Mouse (Mus musculus): ENCODE measurements around the gene 1520401A03Rik.
A peak's percentile ranks its signal among the peaks of the same experiment; 100 is the strongest.

Gene 1520401A03Rik

DNA sequence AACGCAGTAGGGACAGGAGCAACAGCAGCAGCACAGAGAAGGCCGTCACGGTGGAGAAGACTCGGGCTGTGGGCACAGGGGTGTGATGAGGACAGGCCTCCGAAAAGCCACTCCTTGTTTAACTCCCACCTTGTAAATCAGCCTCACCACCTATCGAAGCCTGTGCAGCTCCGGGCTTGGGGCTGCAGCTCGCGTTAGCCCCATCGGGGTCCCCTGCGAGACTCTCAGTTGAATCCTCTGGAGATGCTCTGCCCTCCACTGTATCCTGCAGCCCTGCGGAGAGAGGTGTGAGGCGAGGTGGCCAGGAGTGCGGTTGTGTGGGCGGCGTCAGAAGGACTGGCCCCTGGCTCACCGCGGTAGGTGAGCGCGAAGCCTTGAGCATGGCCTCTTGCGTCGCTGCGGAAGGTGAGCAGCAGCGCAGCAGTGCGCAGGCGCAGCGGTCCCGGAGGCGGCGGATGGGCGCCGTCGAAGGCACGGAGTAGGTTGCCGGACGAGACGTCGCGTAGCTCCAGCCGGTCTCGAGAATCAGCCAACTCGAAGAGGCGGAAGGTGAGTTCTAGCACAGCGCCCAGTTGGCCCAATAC, 19.7 kb upstream of the 1520401A03Rik start:
- DNase-seq, result peak; percentile 56 to 65

DNA sequence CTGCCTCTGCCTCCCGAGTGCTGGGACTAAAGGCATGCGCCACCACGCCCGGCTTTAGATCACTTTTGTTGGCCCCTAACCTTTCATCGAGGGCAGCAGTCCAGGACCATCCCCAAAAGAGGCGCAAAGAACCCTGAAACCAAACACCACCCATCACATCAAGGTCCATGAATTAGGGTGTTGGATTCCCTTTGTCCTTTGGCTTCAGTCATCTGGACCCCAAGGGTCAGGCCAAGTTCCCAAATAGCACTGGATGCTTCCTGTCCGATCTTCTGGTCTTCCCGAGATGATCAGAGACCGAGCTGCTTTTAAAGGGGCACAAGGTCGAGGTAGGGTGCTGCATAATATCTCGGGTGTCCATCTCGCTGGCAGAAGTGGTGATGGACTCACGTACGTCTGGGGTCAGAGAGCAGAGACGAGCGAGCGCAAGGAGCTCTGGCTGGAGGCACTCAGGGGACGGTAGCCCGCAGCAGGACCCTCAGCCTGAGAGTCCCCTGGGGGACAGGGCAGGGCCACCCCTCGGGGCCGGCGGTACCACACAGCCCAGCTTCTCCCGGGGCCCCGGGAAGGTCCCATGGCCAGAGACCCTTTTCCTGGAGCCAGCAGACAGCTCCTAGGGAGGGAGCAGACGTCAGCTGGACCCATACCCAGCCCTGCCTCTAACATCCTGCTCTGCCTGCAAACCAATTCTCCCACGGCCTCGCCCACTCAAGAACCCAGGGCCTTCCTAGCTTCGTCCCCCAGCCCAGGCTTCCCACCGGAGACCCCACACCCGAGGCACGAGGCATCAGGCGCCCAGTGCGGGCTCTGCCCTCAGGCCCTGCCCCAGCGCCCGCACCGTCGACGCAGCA, 19.0 kb upstream of the 1520401A03Rik start:
- DNase-seq, result no peak

DNA sequence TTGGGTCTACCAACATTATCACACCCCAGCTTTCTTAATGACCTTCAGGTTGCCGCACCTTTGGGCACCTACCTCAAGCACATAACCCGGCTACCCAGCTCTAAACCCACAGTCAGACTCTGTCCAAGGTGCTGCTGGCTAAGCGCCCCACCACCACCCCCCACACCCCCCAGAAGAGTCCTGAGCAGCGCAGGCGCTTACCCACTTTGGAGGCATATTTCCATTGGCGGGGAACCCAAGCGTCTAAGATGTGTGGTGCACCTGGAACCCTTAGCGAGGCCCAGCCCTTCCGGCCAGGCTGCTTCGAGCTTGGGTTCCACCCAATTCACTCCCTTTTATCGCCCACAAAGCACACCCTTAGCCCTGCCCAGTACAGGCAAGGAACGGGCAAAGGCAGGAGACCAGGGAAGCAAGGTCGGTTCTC, 18.0 kb upstream of the 1520401A03Rik start, which contains the start of gene Paqr4:
Gene Paqr4 (minus strand): TSS at position 270 of the 424 bp plus-strand sequence.
- DNase-seq, result peak in 1 of 2 experiments; percentile 50

DNA sequence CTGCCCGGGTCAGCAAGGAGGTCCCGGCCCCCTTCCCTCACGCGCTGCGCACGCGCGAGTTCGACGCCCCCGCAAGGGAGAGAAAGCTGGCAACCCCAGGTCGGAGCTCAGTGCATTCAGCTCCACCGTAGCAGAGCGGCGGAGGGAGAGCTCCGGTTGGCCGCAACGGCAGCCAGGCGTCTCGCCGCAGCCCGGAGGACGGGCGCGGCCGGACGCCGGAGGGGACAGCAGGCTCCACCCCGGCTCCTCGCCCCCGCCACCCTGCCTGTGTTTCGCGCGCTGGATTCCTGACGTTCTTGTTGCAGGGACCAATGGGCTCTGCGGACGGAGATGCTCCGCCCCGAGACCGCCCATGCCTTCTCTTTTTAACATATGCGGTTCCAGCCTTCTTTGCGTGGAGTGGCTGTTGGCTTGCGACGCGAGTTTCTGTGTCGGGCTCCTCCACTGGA, 17.6 kb upstream of the 1520401A03Rik start:
- peak; percentile 92 to 95 for DNase-seq

DNA sequence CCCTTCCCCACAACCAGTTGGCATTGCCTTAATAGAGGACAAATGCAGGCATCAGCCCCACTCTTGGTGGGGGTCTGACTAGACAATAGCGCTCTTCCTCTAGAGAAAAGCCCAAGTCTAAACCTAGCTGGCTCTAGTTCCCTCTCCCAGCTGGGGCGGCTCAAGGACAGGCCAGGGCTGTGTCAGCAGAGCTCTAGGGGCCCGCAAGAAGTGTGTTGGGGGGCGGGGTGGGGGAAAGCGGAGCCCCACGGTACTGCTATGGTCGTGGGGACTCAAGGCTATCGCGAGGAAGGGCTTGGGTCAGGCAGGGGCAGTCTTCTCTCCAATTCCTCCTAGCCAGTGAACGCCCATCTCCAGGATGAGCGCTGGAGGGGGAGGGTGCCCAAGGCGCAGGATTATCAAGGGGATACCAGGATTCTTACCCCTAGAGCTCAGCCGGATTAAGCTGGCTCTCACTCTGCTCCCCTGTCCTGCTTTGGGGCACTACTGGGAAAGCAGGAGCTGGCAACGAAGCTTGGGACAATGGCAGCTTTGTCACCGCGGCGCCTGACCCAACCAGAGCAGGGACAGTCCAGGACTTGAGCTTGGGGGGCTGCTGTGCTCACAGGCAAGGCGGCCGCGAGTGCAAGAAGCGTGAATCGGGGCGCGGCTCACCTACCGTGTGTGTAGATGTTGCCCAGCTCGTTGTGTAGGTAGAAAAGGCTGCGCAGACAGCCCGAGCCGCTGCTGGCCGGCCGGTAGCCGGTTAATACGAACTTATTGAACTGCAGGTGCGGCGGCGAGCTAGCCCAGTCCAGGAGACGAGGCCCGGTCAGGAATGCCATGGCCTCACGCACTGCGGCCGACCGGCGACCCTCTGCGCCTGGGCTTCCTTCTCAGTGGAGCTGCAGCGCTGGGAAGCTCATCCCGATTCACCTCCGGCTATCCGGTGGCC, 16.9 kb upstream of the 1520401A03Rik start:
- peak; percentile 41 to 68 for DNase-seq

DNA sequence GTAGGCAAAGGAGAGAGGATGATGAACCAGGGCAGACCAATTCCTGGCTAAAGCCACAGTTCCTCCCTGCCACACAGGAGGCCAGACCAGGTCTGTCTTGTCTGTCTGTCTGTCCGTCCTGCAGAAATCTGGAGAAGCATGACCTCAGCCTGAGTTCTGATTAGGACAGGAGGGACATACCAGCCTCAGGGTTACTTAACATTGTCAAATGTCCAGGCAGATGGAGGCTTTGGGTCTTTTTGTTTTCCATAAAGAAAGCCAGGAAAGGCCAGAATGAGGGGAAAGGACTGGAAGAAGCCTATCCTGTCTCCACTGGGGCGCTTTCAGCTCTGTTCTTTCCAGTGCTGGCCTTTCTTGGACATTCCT, 16.2 kb upstream of the 1520401A03Rik start:
- no peak for DNase-seq

DNA sequence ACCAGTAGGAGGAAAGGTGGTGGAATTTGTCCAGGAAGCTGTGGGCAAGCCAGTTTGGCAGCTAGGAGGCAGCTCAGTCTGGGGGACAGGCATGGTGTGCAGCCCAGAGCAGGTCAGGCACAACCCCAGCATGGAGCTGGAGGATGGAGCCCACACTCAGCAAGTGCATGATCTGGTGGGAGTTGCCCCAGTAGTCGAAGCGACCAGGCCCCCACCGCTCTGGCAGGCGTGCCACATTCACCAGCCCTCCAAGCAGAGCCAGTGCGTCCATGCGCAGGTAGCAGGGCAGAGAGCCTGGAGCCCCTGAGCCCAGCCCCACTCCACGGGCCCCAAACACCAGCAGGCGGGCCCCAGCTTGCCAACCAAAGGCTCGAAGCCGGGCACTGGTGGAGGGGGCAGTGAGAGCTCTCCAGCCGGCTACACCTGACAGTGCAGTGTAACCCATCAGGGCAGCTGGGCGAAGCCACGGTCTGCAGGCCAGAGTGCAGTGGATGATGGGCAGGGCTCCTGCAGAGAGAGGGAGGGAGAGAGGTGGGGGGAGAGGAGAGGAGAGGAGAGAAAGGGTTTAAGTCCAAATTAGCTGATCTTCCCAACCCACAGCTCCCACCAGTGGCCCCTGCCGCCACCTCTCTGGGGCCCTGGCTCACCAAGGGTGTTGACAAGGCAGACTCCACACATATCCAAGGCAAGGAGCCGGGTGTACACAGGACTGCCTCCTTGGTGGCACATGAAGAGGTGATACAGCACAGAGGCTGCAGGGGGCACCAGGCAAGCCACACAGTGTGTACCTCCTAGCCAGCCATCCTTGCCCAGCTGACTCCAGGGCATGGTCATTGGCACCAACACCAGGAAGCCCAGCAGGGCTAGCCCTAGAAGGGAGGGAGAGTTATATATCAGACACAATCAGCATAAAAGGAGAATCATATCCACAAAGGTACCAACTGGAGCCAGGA, 15.2 kb upstream of the 1520401A03Rik start:
- DNase-seq, result peak; percentile 22 to 43

DNA sequence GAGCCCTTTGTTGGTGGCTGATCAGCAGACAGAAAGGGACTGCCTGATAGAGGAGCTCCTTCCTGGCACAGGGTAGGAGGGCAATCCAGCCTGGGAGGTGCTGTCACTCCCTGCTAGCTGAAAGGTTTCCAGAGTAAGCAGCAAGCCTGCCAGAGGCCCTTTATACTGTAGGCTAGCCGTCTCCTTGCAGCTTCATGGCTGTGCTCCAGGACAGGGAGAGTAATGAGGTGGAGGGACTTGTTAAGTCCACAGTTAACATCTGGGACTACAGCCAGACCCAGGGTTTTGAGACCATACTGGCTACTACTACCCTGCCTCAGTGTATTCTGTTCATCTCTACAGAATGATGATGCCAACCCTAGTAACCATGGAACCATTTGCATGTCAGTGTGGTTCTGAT, 11.8 kb upstream of the 1520401A03Rik start:
- no peak for DNase-seq

DNA sequence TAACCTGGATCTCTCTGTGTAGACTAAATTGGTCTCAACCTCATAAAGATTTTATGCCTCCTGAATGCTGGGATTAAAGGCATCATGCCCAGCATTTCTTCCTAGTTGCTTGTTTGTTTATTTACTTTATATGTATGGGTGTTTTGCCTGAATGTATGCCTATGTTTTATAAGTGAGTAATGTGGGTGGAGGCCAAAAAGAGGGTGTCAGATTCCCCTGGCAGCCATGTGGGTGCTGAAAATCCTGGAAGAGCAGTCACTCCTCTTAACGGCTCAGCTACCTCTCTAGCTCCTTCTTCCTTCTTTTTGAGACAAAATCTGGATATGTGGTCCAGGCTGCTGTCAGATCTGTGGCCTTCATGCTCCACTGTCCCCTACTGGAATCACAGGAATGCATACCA, 7.9 kb upstream of the 1520401A03Rik start:
- no peak for DNase-seq

DNA sequence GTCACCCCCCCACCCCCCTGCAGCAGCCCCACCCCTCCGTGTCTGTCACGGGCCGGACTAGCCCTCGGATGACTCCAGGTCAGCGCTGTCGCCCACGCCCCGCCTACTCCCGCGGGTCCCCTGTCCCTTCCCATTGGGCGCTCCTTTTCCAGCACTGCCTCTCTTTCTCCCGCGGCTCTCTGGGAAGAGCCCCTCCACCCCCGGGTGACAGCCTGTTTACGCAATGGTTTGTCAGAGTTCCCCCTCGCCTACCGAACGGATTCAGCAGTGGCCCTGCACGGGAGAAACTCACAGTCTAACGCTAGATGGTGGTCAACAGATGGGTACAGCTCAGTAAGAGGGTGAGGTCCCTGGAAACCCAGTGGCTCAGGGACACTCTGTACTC, 4.2 kb upstream of the 1520401A03Rik start:
- peak; percentile 85 to 94 for DNase-seq

DNA sequence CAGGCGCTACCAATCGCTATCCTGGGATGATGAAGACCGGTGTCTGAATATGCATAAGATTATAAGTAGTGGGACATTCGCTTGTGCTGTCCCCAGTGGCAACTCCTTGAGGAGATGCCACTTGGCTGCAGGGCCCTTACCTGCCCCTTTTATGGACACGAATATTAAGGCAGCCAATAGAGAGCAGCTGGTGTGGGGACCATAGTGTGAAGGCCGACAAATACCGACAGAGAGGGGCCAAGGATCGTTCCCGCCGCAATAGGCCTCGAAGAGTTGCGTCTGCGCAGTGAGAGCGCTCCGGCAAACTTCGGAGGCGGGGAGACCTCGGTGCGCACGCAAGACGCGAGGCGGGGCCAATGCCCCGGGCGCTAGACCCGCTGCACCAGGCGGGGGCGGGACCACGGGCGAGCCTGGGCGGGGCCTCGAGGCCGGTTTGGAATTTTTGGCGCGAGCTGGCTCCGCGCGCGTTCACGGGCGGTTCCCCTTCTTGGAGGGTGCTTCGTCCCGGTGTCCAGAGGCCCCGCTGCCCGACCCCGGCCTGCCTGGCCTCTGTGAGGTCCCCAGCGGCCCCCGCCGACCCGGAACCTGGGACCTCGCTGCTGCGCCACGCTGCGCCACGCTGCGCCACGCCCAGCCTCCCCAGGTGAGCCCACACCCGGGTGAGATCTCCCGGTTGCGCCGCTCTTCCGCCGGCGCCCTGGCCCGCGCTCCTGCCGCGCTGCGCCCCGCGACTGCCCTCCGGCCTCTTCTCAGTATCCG, 3.6 kb upstream of the 1520401A03Rik start, which contains the start of gene Pkmyt1:
Gene Pkmyt1 (plus strand): TSS at position 338 of the 759 bp plus-strand sequence.
- DNase-seq, result peak; percentile 97

DNA sequence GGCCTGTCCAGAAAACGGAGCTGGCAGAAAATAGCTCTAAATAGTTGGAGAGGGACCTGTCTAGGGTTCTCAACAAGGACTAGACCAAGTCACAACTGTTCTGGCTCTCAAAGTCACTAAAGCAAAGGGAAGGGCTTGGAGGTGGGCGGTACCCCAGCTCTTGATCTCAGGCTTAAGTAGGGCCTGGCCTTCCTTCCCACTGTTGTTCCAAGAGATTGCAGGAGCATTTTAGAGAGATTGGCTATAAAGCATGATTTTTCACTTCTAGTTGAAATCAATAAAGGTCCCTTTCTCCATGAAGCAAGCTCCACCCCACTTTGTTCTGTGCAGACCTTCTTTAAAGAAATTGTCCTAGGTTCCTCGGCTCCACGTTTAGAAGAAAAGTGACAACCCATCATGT, 2.9 kb upstream of the 1520401A03Rik start:
- DNase-seq, result peak in 1 of 2 experiments; percentile 13

DNA sequence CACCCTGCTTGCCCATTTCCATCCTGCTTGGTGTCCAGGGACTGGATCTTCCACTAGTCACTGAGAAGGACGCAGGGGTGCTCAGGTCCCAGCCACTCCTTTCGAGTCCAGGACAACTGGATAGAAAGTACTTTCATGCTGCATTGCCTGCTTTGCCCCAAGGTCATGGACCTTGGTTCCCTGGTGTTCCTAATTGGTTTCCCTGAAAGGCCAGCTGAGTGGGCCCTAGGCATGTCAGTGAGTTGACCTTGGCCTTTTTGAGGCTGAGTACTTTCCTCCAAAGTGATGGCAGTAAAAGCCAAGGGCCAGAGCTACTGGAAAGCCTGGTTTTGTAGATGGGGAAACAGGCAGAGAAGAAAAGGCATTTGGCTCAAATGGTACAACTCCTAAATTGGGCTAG, 697 bp downstream of the 1520401A03Rik start:
- DNase-seq, result no peak

DNA sequence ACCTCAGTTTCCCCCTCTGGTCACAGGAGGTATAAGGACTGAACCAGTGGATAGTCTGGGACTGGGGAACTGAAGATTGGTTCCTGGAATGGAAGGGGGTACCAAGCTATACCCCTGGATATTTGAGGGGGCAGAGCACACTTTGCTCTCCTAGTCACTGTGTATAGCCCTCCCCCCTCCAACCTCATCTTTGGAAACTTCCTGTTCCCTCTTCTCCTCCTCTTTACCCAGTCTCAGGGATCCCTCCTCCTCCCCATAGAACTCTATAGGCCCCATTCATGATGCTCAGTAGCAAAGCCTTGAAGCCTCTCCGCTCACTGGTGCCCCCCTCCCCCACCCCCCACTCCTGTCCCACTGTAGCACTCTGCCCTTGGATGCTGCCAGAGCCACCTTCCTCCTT, 3.1 kb downstream of the 1520401A03Rik start:
- no peak for DNase-seq

DNA sequence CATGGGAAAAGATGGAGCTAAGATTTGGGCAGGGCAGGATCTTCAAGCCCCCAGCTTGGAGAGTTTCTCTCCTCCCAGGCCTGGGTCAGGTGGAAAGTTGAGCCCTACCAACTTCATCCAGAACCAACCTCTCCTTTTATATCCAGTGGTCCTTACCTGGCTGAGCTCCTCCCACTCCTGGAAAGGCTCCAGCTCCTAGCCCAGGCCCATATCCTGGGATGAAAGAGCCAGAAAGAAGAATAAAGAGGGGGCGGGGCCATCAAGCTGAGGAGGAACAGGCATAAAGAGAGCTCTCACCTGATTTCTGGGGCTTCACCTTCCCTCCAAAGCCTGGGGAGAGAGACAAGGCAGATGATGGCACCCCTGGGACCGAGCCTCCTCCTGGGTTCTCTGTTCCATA, 5.6 kb downstream of the 1520401A03Rik start:
- no peak for DNase-seq

DNA sequence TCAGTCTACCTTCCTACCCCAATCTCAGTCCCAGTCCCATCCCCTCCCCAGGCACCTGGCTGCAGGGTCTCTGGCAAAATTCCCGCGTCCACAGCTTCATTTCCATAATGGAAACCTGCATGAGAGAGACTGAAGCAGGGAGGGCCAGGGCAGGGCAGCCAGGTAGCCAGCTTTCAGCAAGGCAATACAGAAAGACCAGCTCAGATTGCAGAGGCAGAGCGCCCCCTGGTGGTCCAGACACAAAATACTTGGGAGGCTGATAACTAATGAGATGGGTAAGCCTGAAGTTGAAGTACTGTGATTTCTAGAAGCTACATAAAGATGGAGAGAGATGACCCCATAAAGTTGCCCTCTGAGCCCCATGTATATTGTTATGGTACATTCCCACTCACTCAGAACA, 16.4 kb downstream of the 1520401A03Rik start:
- peak; percentile 69 to 77 for DNase-seq

DNA sequence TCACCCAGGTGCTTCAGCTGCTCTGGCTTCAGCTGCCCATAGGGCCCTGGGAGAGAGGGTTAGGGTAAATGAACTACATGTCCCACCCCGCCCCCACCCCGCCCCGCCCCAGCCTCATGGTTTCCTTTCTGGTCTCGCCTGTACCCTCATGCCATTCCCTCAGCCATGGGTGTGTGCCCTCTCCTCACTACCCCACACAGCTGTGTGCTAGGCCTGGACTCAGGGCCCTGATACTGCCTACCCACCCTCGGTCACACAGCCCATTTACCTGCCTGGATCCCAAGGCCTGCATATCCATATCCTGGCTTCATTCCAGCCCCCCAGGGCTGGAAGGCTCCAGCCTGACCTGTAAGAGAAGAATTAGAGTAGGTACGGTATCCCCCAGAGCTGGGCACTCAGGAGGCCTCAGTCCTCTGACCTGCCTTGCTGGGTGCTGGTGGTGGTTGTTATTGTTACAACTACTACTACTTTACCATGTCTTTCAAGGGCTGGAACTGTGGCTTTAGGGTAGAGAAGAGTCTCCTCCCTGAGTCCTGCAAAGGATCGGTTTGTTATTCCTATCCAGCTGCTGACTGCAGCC, 17.0 kb downstream of the 1520401A03Rik start:
- no peak for DNase-seq

DNA sequence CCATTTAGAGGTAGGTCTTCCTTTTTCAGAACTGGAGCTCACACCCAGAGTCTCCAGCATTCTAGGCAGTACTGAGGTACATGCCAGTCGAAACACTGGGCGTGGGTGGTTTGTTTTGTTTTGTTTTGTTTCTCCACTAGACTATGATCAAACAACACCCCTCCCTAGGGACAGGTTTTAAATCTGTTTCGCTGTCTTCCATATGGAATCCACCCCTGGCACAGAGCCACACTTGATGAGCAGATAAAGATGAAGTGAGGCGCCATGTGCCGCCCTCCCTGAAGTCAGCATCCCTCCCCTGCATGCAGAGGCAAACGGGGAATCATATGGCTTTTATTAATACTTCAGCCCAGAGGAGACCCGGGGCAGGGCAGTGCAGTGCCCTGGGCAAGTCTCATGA, 17.8 kb downstream of the 1520401A03Rik start:
- no peak for DNase-seq

DNA sequence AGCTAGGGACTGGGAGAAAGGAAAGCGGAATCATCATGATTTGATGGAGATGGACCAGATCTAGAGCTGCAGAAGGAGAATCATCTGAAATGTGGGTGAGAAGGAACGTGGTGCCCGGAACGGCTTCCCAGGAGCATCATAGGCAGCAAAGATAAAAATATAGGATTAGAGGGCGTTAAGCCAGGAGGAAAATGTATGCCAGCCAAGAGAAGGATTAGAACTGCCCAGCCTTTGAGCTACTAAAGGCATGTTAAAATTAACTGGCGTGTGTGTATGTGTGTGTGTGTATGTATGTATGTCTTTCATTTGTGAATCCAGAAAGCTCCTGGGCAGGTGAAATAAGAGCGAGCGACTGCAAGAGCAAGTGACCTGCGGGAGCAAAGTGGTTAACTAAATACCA, 19.3 kb downstream of the 1520401A03Rik start:
- no peak for DNase-seq

DNA sequence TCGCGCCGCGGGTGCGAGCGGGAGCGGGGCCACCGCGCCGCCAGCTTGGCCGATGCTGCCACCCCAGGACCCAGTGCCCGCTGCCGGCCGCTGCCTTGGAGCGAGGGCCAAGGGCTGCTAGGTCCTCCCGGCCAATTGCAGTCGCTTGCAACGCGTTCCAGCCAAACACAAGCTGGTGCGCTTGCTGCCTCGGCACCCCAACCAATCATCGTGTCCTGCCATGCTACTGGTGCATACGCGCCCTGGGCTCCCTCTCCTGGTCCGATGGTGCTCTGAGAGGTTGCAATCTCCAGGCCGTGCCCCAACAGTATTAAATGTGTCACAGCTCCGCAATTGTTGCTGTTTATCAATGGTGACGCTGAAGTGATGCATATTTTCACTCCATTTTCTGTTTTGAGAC, 22.5 kb downstream of the 1520401A03Rik start:
- DNase-seq, result peak; percentile 92 to 93

All from lung, postnatal 4 days (tissue).